Mouse (Mus musculus) heart, adult 11 months (tissue): ENCODE measurements around the gene Lrrc71.

Experiments
- DNase-seq: peaks from one replicate; pipeline ENCODE4 v3.0.0; 2022

The Lrrc71 gene

GRCm38 (mm10) chr3:87763202-87763601 is 14.8 kb upstream of the Lrrc71 start:
- peak; percentile 93 for DNase-seq

- no peak for DNase-seq
Measured at GRCm38 (mm10) chr3:87761408-87762375, 13.3 kb upstream of the Lrrc71 start.

- no peak for DNase-seq
Measured at GRCm38 (mm10) chr3:87758641-87759040, 10.2 kb upstream of the Lrrc71 start.

- DNase-seq: peak; percentile 91
Measured at GRCm38 (mm10) chr3:87756488-87756887, 8.1 kb upstream of the Lrrc71 start.

GRCm38 (mm10) chr3:87755964-87756363 is 7.5 kb upstream of the Lrrc71 start:
- DNase-seq: peak; percentile 97

- peak; percentile 91 for DNase-seq
Measured at GRCm38 (mm10) chr3:87753829-87754228, 5.4 kb upstream of the Lrrc71 start.

- peak; percentile 91 for DNase-seq
Measured at GRCm38 (mm10) chr3:87752567-87752966, 4.1 kb upstream of the Lrrc71 start.

- DNase-seq: peak; percentile 93
Measured at GRCm38 (mm10) chr3:87749977-87750376, 1.6 kb upstream of the Lrrc71 start.

GRCm38 (mm10) chr3:87749036-87749435 is 611 bp upstream of the Lrrc71 start:
- DNase-seq: peak; percentile 95

GRCm38 (mm10) chr3:87745036-87745659 is 3.3 kb downstream of the Lrrc71 start:
- no peak for DNase-seq

GRCm38 (mm10) chr3:87743927-87744326 is 4.5 kb downstream of the Lrrc71 start:
- DNase-seq: no peak

GRCm38 (mm10) chr3:87742735-87743134 is 5.7 kb downstream of the Lrrc71 start:
- no peak for DNase-seq

GRCm38 (mm10) chr3:87742013-87742412 is 6.4 kb downstream of the Lrrc71 start:
- DNase-seq: no peak

GRCm38 (mm10) chr3:87738906-87739305 is 9.5 kb downstream of the Lrrc71 start:
- DNase-seq: no peak

GRCm38 (mm10) chr3:87735335-87735734 is 13.1 kb downstream of the Lrrc71 start:
- peak; percentile 89 for DNase-seq

- DNase-seq: peak; percentile 89
Measured at GRCm38 (mm10) chr3:87733984-87734761, 14.3 kb downstream of the Lrrc71 start.

- peak; percentile 83 for DNase-seq
Measured at GRCm38 (mm10) chr3:87733098-87733497, 15.3 kb downstream of the Lrrc71 start.

GRCm38 (mm10) chr3:87728696-87729095 is 19.7 kb downstream of the Lrrc71 start:
- DNase-seq: peak; percentile 76

GRCm38 (mm10) chr3:87726191-87726590 is 22.2 kb downstream of the Lrrc71 start:
- peak; percentile 85 for DNase-seq

- peak; percentile 76 for DNase-seq
Measured at GRCm38 (mm10) chr3:87725396-87726160, 22.8 kb downstream of the Lrrc71 start.

GRCm38 (mm10) chr3:87724556-87724955 is 23.9 kb downstream of the Lrrc71 start:
- DNase-seq: peak; percentile 72

GRCm38 (mm10) chr3:87718525-87718924 is 29.9 kb downstream of the Lrrc71 start:
- DNase-seq: peak; percentile 52
